Mouse (Mus musculus): ENCODE data around the gene Ccr7. TPM values are rescaled to one million over a fixed set of nuclear protein-coding genes. Genes with fewer than 3 reads are reported as not detected.

Gene Ccr7
- polyA plus RNA-seq, 2 experiments: 0.11 to 0.29 TPM

DNA sequence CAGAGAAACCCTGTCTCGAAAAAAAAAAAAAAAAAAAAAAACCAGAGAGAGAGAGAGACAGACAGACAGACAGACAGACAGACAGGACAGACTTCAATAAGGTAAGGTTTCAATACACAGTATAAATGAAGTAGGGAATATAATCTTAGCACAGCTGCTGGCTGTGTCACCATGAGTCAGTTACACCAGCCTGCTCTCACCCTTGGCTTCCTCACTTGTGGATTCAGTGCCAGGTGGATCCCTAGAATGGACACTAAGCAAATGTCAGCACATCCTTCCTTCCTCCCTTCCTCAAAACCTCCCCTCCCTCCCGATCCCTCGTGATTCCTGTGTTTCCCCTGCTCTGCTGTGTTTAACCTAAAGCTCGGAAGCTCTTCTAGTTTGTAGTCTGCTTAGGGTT lies 17.5 kb downstream of the Ccr7 start:
- H3K9me3 ChIP-seq (ENCODE audit: control insufficient read depth, low read length): no peaks in the 10 kb centered on the region
- WGBS (ENCODE audit: insufficient replicate concordance): 43% methylated on average over 4 of the region's 4 CpGs
- TF ChIP-seq EP300 (IDR thresholded peaks at IDR 0.05; ENCODE audit: low read depth) (no peak), CTCF (IDR thresholded peaks at IDR 0.05; ENCODE audit: low read depth) (no peak)
- H3K4me1 ChIP-seq (replicated peaks; ENCODE audit: control insufficient read depth in 2 of 2, insufficient read depth in 2 of 2, low read length in 1 of 2): peaks cover 0 to 13% of the 10 kb centered on the region in 2 experiments; a peak in 3 of 4 replicates
- H3K27me3 ChIP-seq (ENCODE audit: control insufficient read depth, insufficient read depth, low read length): no peaks in the 10 kb centered on the region
- no peaks in the 10 kb centered on the region for H3K36me3 ChIP-seq (replicated peaks; ENCODE audit: control insufficient read depth, insufficient read depth, low read depth)
- H3K4me2 ChIP-seq (ENCODE audit: low read depth): no peak overlapping the region
- DNase-seq (ENCODE audit: low read depth in 3 of 3, low spot score in 3 of 3): no peak
- ATAC-seq (ENCODE audit: insufficient read depth): no peak
- no peak overlapping the region for H3K9ac ChIP-seq (replicated peaks)
- no peak overlapping the region for H3K4me3 ChIP-seq (ENCODE audit: insufficient read depth in 1 of 2, low read depth in 2 of 2, low read length in 2 of 2)
- H3K27ac ChIP-seq: no peak overlapping the region

DNA sequence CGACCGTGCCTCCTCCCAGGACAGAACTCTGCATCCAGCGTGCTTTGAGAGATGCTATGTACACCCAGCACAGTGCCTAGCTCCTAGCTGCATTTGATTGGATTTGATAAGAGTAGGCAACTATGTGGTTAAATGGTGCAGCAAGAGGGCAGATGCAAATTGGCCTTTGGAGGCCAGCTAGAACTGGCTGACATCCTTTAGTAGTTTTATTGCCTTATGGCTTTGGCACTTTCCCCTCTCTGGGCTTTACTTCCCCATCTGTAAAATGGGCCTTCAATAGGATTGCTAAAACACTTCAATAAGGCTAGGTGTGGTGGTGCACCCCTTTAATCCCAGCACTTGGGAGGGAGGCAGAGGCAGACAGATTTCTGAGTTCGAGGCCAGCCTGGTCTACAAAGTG lies 17.9 kb downstream of the Ccr7 start:
- ATAC-seq (ENCODE audit: insufficient read depth) (no peak), DNase-seq (ENCODE audit: low read depth in 3 of 3, low spot score in 3 of 3) (no peak)
- TF ChIP-seq EP300 (IDR thresholded peaks at IDR 0.05; ENCODE audit: low read depth) (no peak), CTCF (IDR thresholded peaks at IDR 0.05; ENCODE audit: low read depth) (no peak)
- H3K27me3 ChIP-seq (ENCODE audit: control insufficient read depth, insufficient read depth, low read length): no peaks in the 10 kb centered on the region
- no peak overlapping the region for H3K4me3 ChIP-seq (ENCODE audit: insufficient read depth in 1 of 2, low read depth in 2 of 2, low read length in 2 of 2)
- 43% methylated on average over 4 of the region's 4 CpGs for WGBS (ENCODE audit: insufficient replicate concordance)
- no peak overlapping the region for H3K9ac ChIP-seq (replicated peaks)
- no peaks in the 10 kb centered on the region for H3K9me3 ChIP-seq (ENCODE audit: control insufficient read depth, low read length)
- H3K4me2 ChIP-seq (ENCODE audit: low read depth): no peak overlapping the region
- no peak overlapping the region for H3K27ac ChIP-seq
- H3K4me1 ChIP-seq (replicated peaks; ENCODE audit: control insufficient read depth in 2 of 2, insufficient read depth in 2 of 2, low read length in 1 of 2): peaks cover 0 to 11% of the 10 kb centered on the region in 2 experiments; a peak in 3 of 4 replicates
- no peaks in the 10 kb centered on the region for H3K36me3 ChIP-seq (replicated peaks; ENCODE audit: control insufficient read depth, insufficient read depth, low read depth)

DNA sequence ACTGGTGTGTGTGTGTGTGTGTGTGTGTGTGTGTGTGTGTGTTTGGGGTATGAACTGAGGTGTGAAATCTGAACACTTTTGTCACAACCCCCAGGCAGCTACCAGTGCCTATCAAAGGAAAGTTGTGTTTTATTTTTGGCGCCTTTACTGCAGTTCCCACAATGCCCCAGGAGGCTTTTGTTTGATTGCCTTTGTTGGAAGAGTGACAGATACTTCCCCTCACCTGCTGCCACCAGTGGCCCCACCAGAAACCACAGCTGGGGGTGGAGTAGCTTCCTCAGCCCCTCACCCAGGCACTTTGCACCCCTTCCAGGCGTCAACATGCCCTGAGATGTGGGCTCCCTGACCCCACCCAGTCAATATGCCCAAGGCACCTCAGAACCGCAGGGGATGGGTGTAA lies 18.5 kb downstream of the Ccr7 start:
- no peak overlapping the region for H3K27ac ChIP-seq
- no peak for DNase-seq (ENCODE audit: low read depth in 3 of 3, low spot score in 3 of 3)

DNA sequence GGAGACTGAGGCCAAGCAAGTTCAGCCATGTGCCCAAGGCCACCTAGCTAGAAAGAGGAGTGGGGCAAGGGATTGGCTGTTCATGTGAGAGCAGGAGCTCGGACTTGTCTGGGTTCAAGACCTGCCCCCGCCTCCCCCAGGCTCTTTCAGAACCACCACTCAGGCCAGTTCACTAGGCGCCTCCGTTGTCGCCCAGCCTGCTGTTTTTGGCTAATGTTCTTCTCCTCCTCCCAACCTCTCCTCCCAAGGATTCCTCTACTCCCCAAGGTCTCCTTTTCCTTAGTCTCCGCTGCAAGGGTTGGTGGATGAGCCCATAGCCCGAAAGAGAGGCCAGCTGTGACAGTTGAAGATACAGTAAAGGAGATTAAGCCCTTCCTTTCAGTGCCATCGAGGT lies 19.8 kb downstream of the Ccr7 start:
- ATAC-seq (ENCODE audit: insufficient read depth) (no peak), DNase-seq (ENCODE audit: low read depth in 3 of 3, low spot score in 3 of 3) (no peak)
- Histone ChIP-seq H3K27me3 (ENCODE audit: control insufficient read depth, insufficient read depth, low read length) (no peaks in the 10 kb centered on the region), H3K27ac (no peak overlapping the region), H3K4me1 (replicated peaks; ENCODE audit: control insufficient read depth in 2 of 2, insufficient read depth in 2 of 2, low read length in 1 of 2) (peaks cover 0 to 15% of the 10 kb centered on the region in 2 experiments; a peak in 3 of 4 replicates), H3K4me3 (ENCODE audit: insufficient read depth in 1 of 2, low read depth in 2 of 2, low read length in 2 of 2) (no peak overlapping the region), H3K9ac (replicated peaks) (no peak overlapping the region), H3K9me3 (ENCODE audit: control insufficient read depth, low read length) (no peaks in the 10 kb centered on the region), H3K36me3 (replicated peaks; ENCODE audit: control insufficient read depth, insufficient read depth, low read depth) (no peaks in the 10 kb centered on the region), H3K4me2 (ENCODE audit: low read depth) (no peak overlapping the region)
- WGBS (ENCODE audit: insufficient replicate concordance): 59% methylated on average over 8 of the region's 8 CpGs
- TF ChIP-seq CTCF (IDR thresholded peaks at IDR 0.05; ENCODE audit: low read depth) (no peak), EP300 (IDR thresholded peaks at IDR 0.05; ENCODE audit: low read depth) (no peak)

More for the DNA sequence above, 18.5 kb downstream of the Ccr7 start:
- no peak overlapping the region for H3K9ac ChIP-seq (replicated peaks)
- H3K4me1 ChIP-seq (replicated peaks; ENCODE audit: control insufficient read depth in 2 of 2, insufficient read depth in 2 of 2, low read length in 1 of 2): peaks cover 0 to 15% of the 10 kb centered on the region in 2 experiments; a peak in 3 of 4 replicates
- H3K4me3 ChIP-seq (ENCODE audit: insufficient read depth in 1 of 2, low read depth in 2 of 2, low read length in 2 of 2): no peak overlapping the region
- no peaks in the 10 kb centered on the region for H3K36me3 ChIP-seq (replicated peaks; ENCODE audit: control insufficient read depth, insufficient read depth, low read depth)
- H3K4me2 ChIP-seq (ENCODE audit: low read depth): no peak overlapping the region
- no peaks in the 10 kb centered on the region for H3K9me3 ChIP-seq (ENCODE audit: control insufficient read depth, low read length)
- 21% methylated on average over 3 of the region's 3 CpGs for WGBS (ENCODE audit: insufficient replicate concordance)
- no peak for ATAC-seq (ENCODE audit: insufficient read depth)
- no peak for TF ChIP-seq CTCF (IDR thresholded peaks at IDR 0.05; ENCODE audit: low read depth)
- TF ChIP-seq EP300 (IDR thresholded peaks at IDR 0.05; ENCODE audit: low read depth): no peak
- H3K27me3 ChIP-seq (ENCODE audit: control insufficient read depth, insufficient read depth, low read length): no peaks in the 10 kb centered on the region

DNA sequence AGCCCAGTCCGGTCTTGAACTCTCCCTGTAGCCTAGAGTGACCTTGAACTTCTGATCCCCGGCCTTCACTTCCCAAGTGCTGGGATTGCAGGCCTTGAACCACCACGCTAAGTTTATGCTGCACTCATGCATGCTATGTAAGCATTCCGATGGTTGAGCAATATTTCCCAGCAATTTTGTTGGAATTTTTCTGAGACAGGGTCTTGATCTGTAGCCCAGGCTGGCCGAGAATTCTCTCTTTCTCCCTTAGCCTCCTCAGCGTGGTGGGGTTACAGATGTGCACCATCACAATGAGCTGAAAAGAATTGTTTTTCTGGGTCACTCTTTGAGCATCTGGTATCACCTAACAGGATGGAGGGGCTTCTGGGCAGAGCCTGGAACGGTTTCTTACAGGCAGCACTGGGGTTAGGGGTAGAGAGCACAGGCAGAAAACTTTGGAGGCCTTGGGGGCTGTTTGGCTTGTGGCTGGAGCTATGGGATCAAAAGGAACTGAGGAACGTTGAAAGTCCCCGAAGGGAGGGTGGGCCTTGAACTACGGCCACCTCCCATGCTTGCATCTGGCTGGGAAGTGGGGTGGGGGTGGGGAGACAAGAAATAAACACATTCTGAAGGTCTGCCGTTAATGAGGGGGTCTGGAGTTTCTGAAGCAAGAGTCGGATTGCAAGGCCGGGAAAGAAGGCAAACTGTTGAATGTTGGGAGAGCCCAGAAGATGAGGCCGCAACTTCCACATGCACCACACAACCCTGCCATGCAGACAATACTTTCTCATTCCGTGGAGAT lies 20.4 kb downstream of the Ccr7 start:
- DNase-seq (ENCODE audit: low read depth in 3 of 3, low spot score in 3 of 3) (no peak), ATAC-seq (ENCODE audit: insufficient read depth) (no peak)
- H3K36me3 ChIP-seq (replicated peaks; ENCODE audit: control insufficient read depth, insufficient read depth, low read depth): no peaks in the 10 kb centered on the region
- no peak overlapping the region for H3K4me3 ChIP-seq (ENCODE audit: insufficient read depth in 1 of 2, low read depth in 2 of 2, low read length in 2 of 2)
- no peak overlapping the region for H3K9ac ChIP-seq (replicated peaks)
- no peaks in the 10 kb centered on the region for H3K9me3 ChIP-seq (ENCODE audit: control insufficient read depth, low read length)
- no peak overlapping the region for H3K4me2 ChIP-seq (ENCODE audit: low read depth)
- H3K27ac ChIP-seq: no peak overlapping the region
- H3K27me3 ChIP-seq (ENCODE audit: control insufficient read depth, insufficient read depth, low read length): no peaks in the 10 kb centered on the region
- peaks cover 0 to 15% of the 10 kb centered on the region in 2 experiments; a peak in 3 of 4 replicates for H3K4me1 ChIP-seq (replicated peaks; ENCODE audit: control insufficient read depth in 2 of 2, insufficient read depth in 2 of 2, low read length in 1 of 2)
- TF ChIP-seq CTCF (IDR thresholded peaks at IDR 0.05; ENCODE audit: low read depth) (no peak), EP300 (IDR thresholded peaks at IDR 0.05; ENCODE audit: low read depth) (no peak)
- 41% methylated on average over 15 of the region's 15 CpGs for WGBS (ENCODE audit: insufficient replicate concordance)
